Mouse (Mus musculus) layer of hippocampus, adult 2 months (tissue): ENCODE data around the gene Bcar3. TPM values are rescaled to one million over a fixed set of nuclear protein-coding genes. Genes with fewer than 3 reads are reported as not detected.
A peak's percentile ranks its signal among the peaks of the same experiment; 100 is the strongest.

ENCODE experiments used
- DNase-seq, 2 experiments: peaks; one replicate each; pipeline ENCODE4 v3.0.0; 2022; ENCODE audit warnings: low spot score in 2 of 2
- H3K27ac ChIP-seq: fragments of 200-600 bp; 2 replicates; pipeline ENCODE4 v1.8.1; 2022
- H3K4me3 ChIP-seq: fragments of 200-600 bp; 2 replicates; pipeline ENCODE4 v1.8.1; 2022; ENCODE audit warnings: mild to moderate bottlenecking
- CTCF ChIP-seq: fragments of 200-600 bp; conservative IDR thresholded peaks from 2 replicates; pipeline ENCODE4 v1.8.1; 2022; ENCODE audit warnings: antibody characterized with exemption, mild to moderate bottlenecking, moderate library complexity
- total RNA-seq, 2 experiments: library from RNA; stranded (reverse); gene quantifications; 2 replicates each; pipeline ENCODE4 v1.2.3; 2021

Gene Bcar3
- total RNA-seq, 2 experiments from 2014 or later, result 9.4 to 10.0 TPM

DNA sequence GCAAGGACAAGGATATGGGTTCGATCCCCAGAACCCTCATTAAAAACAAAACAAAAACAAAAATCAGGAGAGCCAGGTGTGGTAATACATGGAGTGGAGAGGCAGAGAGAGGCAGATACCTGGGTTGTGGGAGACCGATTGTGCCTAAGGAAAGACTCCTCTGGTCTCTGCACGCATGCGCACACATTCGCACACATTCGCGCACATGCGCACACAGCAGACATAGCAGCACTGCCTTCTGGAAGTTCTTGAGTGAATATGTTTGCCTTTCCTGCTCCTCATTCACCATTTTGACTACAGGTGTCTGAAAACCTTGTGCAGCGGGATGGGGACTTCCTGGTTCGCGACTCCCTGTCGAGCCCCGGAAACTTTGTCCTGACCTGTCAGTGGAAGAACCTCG is 213.9 kb downstream of the Bcar3 start:
- H3K27ac ChIP-seq, result no peak overlapping the region
- DNase-seq, result no peak
- TF ChIP-seq CTCF, result no peak
- H3K4me3 ChIP-seq, result no peak overlapping the region

DNA sequence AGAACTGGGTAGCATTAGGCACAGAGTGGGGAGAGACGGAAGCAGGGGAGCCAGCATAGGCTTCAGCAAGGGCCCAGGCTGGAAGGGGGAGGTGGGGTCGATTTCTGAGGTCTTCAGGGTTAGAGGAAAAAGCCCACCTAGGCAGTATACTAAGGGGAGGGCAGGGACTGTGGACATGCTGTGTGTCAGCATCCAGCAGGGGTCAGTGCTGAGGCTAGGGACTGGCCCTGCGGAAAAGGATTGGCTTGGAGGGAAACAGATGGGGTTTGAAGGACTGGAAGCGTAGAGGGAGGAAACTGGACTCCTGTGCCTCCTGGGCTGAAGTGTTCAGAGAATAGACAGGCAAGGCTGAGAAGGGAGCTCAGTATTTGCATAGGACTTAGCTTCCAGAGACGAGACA is 215.1 kb downstream of the Bcar3 start:
- H3K4me3 ChIP-seq, result no peak overlapping the region
- DNase-seq, result peak in 1 of 2 experiments; percentile 39
- no peak overlapping the region for H3K27ac ChIP-seq
- peak; percentile 82 for TF ChIP-seq CTCF

DNA sequence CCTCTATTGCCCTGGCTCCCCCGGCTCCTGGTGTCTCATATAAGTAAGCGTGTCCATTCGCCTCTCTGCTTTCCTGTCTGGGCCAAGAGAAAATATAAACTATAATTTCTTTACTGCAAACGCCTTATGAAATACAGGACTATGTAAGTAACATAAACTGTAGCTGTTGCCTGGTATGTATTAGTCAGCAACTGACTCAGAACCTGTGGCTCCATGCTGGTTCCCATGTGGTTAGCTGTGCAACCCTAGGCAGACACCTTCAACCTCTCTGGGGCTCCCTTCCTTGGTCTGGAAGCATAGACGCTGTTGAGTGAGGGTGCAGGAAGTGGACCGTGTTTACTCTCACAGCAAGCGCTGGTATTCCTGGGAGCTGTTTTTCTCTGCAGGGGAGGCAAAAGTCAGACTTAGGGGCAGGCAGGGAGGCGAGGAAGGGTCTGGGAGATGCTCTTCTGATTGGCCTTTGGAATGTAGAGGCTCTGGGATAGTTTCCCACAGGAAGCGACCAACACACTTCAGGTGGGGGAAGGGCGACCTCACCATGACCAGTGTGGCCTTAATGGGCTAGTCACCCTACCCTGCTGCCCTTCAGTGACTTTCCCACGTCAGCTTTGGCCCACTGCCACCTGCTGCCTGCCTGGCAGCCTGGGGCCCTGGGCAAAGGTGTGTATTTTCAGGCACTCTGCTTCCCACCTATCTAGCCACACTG is 215.8 kb downstream of the Bcar3 start:
- H3K27ac ChIP-seq, result no peak overlapping the region; the same call in 1 of the 2 replicates
- H3K4me3 ChIP-seq, result no peak overlapping the region
- no peak for TF ChIP-seq CTCF
- no peak for DNase-seq

DNA sequence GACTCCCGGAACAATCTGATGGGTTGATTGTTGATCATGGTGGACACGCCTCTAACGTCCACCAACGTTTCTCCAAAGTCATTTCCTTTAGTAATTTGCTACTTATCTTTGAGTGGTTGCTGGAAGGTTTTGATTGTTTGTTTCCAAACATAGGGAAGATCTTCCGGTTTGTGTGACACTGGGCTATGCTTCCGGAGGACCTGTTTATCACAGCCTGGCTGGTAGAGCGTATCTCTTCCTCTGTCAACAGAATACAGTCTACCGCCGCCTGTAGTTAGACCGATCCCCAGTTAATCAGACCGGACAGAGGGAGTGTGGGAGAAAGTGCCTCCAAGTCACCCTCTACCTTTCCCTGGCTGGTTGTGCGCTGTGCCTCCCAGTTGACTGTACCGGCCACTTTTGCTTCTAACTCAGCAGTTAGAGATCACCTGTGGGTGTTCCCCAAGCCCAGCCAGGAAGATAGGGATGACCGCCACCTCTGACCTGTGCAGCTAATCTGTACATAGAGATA is 216.4 kb downstream of the Bcar3 start:
- no peak overlapping the region for H3K4me3 ChIP-seq
- no peak for DNase-seq
- no peak for TF ChIP-seq CTCF
- no peak overlapping the region; the same call in 1 of the 2 replicates for H3K27ac ChIP-seq

DNA sequence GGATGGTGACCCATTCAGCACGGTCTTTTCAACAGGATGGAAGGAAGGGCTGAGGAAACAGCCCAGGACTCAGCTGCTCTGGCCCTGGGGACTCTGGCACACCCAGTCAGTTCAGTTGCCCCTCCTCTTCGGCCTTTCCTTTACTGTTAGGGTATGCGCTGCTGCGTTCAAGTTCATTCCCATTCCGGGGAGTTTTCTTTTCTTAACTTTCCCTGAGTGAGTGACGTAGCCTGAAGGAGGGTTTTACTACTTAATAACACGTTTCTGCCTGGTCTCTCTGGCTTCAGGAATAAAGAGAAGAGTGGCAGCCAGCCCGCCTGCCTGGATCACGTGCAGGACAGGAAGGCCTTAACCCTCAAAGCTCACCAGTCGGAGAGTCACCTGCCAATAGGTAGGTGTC is 217.0 kb downstream of the Bcar3 start:
- no peak overlapping the region for H3K27ac ChIP-seq
- H3K4me3 ChIP-seq, result no peak overlapping the region
- no peak for DNase-seq
- no peak for TF ChIP-seq CTCF

DNA sequence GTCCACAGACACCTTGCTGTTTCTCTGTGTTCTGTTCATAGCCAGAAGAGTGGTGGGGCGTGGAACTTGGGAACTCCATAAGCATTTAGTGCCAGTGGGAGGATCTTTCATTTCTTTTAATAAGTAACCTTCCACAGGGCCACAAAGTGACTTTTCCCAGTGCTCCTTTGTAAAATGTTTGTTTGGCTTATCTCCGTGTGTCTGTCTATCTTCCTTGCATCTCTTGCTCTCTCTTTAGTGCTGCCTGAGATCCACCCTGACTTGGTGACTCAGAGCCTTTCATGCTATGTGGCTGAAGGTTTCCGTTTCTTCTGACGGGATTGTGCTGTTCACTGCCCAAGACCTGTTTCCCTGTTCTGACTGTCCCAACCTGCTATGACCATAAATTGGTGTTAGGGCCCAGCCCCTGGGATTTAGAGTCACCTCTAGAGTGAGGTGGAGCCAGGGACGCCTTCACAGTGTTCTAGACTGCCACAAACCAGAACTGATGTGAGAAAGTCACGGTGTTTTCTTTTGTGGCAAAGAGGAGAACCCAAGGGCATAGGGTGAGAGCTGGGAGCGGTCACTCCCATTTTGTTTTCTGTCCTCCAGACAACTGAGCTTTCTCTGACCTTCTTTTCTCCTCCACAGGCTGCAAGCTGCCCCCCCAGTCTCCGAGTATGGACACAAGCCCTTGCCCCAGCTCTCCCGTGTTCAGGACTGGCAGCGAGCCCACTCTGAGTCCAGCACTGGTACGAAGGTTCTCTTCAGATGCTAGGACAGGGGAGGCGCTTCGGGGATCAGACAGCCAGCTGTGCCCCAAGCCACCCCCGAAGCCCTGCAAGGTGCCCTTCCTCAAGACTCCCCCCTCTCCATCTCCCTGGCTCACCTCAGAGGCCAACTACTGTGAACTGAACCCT is 218.0 kb downstream of the Bcar3 start:
- no peak for TF ChIP-seq CTCF
- Histone ChIP-seq H3K4me3 (no peak overlapping the region), H3K27ac (no peak overlapping the region)
- no peak for DNase-seq

DNA sequence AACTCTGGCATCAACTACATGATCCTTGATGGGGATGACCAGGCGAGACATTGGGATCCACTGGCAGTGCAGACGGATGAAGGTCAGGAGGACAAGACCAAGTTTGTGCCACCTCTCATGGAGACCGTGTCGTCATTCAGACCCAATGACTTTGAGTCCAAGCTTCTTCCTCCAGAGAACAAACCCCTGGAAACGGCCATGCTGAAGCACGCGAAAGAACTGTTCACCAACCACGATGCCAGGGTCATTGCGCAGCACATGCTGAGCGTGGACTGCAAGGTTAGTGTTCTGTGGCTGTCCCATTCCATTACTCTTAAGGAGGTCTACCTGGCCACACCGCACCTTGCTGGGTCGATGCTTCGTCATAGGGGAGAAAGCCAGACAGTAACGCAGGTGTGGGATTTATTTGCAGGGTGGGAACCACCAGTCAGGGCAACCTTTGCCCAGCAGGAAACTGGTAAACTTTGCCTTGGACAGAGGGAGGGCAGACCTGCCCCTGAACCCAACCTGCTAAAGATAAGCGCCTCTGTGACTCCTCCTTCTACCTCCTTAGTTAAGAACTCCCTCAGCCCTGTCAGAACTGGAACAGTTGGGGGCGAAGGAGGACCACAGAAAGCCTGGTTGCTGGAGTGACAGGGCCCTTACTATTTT is 218.9 kb downstream of the Bcar3 start:
- TF ChIP-seq CTCF, result no peak
- DNase-seq, result no peak
- Histone ChIP-seq H3K4me3 (no peak overlapping the region), H3K27ac (no peak overlapping the region)

DNA sequence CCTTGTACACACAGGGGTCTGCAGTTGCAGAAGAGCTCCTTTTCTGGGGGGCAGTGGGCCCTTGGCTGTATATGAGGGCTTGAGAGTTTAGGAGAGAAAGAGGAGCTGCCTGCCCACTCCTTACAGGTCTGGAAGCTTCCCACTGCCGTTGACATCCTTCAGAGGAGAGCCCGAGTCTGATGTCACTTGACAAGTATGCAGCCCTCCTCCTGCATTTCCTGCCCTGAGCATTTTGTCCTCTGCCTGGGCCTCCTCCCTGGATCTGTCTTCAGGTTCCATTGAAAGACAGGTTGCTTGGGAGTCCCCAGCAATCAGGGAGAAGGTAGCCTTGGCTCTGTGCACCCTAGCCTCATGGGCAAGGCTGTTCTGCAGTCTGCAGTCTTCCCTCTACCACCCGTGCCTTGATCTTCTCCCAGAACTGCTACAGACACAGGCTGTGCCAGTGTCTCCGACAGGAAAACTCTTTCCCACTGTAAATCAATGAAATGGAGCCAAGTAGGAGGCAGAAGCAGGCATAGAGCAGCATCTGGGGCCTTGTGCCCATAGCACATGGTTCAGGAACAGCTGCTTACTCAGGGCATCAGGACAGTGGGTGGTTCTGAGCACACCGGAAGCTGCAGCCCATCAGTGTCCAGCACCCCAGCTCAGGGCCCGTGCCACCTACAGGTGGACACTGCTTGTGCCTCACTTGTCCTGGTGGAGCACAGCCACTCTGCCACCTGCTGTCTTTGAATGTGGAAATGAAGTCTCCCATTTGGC is 221.8 kb downstream of the Bcar3 start:
- DNase-seq, result no peak
- Histone ChIP-seq H3K4me3 (no peak overlapping the region), H3K27ac (no peak overlapping the region)
- TF ChIP-seq CTCF, result no peak

DNA sequence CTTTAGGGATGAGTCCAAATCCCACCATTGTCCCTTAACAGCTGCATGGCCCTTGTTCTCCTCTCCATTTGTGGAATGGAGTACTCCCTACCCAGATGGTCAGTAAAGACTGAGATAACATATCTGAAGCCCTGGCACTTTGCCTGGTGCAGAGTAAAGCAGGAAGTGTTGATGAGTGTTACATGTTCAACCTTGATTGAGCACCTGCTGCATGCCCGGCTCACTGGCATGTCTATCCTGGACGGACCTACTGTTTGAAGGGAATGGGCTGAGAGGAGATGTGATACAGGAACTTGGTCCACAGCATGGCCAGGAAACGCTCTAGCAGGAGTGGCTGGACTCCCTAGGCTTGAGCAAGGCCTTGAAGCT is 222.4 kb downstream of the Bcar3 start:
- Histone ChIP-seq H3K4me3 (no peak overlapping the region), H3K27ac (no peak overlapping the region)
- DNase-seq, result no peak
- no peak for TF ChIP-seq CTCF

DNA sequence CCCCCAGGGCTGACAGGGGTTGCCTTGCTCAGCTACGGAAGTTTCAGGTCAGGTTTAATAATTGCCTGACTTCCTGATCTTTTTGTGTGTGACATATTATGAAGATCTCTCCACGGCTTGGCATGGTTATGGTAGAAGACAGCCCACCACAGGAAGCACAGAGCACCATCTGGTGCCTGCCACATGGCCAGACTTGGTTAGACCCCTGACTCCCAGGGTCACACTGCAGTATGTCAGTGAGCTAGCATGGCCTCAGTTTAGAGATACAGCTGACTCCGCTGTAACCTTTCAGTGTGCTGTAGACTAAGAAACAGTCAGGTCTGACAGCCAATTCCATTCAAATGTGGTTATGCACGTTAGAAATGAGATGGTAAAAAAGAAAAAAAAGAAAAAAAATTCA is 223.8 kb downstream of the Bcar3 start:
- DNase-seq, result no peak
- TF ChIP-seq CTCF, result no peak
- no peak overlapping the region for H3K27ac ChIP-seq
- no peak overlapping the region for H3K4me3 ChIP-seq

DNA sequence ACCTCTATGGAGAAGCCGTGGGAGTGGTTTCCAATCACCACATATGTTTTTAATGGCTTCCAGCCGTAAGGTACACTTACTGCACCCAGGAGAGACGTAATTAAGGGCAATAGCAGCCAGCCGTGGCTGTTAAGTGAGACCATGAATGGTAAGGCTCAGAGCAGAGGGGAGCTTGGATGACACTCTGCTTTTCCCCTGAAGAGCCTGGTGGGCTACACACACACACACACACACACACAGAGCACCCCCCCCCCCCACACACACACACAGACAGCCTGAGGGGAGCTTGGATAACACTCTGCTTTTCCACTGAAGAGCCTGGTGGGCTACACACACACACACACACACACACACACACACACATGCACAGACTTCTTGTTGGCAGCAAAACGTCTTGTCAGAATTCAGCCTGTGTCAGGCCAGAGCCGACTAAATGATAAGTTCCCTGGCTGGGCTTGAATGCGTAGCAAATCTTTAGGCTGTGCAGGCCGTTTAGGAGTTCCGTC is 224.3 kb downstream of the Bcar3 start:
- H3K4me3 ChIP-seq, result no peak overlapping the region
- no peak for TF ChIP-seq CTCF
- H3K27ac ChIP-seq, result no peak overlapping the region
- DNase-seq, result no peak

DNA sequence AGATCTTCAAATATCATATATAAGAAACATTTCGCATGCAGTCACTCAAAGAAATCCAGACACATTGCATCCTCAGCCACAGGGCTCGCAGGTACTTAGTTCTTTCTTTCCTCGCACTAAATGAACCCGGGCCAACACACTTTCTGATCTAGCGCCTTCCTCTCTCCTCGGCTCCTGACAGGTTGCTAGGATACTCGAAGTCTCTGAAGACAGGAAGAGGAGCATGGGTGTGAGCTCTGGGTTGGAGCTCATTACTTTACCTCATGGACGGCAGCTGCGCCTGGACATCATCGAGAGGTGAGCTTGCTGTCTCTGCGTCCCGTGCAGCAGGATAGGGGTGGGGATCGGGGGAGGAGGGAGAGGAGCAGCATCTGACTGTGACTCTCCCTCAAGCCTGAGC is 225.1 kb downstream of the Bcar3 start:
- no peak overlapping the region for H3K4me3 ChIP-seq
- no peak for DNase-seq
- no peak overlapping the region for H3K27ac ChIP-seq
- no peak for TF ChIP-seq CTCF
